Mouse (Mus musculus) testis, adult 2 months (tissue): ENCODE measurements around the gene Dennd1b.

Experiments
- CTCF ChIP-seq: fragments of 200-500 bp; IDR thresholded peaks from 2 replicates; pipeline ENCODE4 v1.5.1; 2012; ENCODE audit warnings: low read depth, mild to moderate bottlenecking, inconsistent platforms, low read length, moderate library complexity; ENCODE audit not compliant: control insufficient read depth, insufficient read depth, insufficient replicate concordance
- POLR2A ChIP-seq: fragments of 200-500 bp; IDR thresholded peaks from 2 replicates; pipeline ENCODE4 v1.6.1; 2012; ENCODE audit warnings: low read depth, mild to moderate bottlenecking, inconsistent platforms, low read length, moderate library complexity; ENCODE audit not compliant: control insufficient read depth

DNA sequence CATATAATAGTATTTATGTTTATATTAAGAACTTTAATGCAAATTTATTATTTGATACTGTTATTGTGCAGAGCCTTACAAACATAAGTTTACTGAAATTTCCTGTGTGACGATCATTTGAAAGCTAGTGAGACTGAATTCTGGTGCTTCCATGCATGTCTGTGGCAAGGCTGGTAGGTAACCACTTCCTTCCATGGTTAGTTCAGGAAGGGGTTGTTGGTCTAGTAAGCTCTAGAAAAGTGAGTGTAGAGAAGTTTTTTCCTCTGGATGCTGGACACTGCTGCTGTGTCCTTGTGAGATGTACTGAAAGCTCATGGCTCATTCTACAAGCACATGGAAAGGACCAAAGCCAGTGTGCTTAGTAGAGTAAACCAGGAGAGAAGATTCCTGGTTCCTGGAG, 73.1 kb downstream of the Dennd1b start:
- TF ChIP-seq CTCF (no peak), POLR2A (no peak)
